Mouse (Mus musculus) stomach, embryonic 14.5 days (tissue): ENCODE measurements around the gene Gadl1. TPM values are rescaled to one million over a fixed set of nuclear protein-coding genes. Genes with fewer than 3 reads are reported as not detected.
A peak's percentile ranks its signal among the peaks of the same experiment; 100 is the strongest.

Experiments used
- ATAC-seq: fragments of 200-750 bp; cut with Nextera tagmentation; 2 replicates; pipeline ENCODE4 v1.8.0; 2017; ENCODE audit warnings: low read depth, moderate TSS enrichment; ENCODE audit not compliant: insufficient number of reproducible peaks, insufficient read depth, low FRiP score
- H3K27ac ChIP-seq: fragments of 300-500 bp; sonication (generic); 2 replicates; pipeline ENCODE4 v1.5.1; 2014; ENCODE audit warnings: mild to moderate bottlenecking, low read length, moderate library complexity, mixed read lengths
- H3K27me3 ChIP-seq: fragments of 300-500 bp; sonication (generic); 2 replicates; pipeline ENCODE4 v1.6.1; 2014; ENCODE audit warnings: low read length, control low read depth, mixed read lengths; ENCODE audit not compliant: control insufficient read depth, insufficient read depth
- H3K36me3 ChIP-seq: fragments of 300-500 bp; sonication (generic); 2 replicates; pipeline ENCODE4 v1.6.1; 2014; ENCODE audit warnings: mild to moderate bottlenecking, control low read depth, low read length, moderate library complexity, mixed read lengths; ENCODE audit not compliant: control insufficient read depth, insufficient read depth
- H3K4me1 ChIP-seq: fragments of 300-500 bp; sonication (generic); 2 replicates; pipeline ENCODE4 v1.6.1; 2014; ENCODE audit warnings: low read length, control low read depth, mixed read lengths; ENCODE audit not compliant: control insufficient read depth, insufficient read depth
- H3K4me2 ChIP-seq: fragments of 300-500 bp; sonication (generic); replicated peaks from 2 replicates; pipeline ENCODE4 v1.6.1; 2014; ENCODE audit warnings: low read depth, low read length, control low read depth
- H3K4me3 ChIP-seq: fragments of 300-500 bp; sonication (generic); 2 replicates; pipeline ENCODE4 v1.5.1; 2014; ENCODE audit warnings: low read depth, low read length, control low read depth
- H3K9ac ChIP-seq: fragments of 300-500 bp; sonication (generic); replicated peaks from 2 replicates; pipeline ENCODE4 v1.6.1; 2014; ENCODE audit warnings: low read depth, mild to moderate bottlenecking, control low read depth, low read length, moderate library complexity, mixed read lengths
- H3K9me3 ChIP-seq: fragments of 300-500 bp; sonication (generic); 2 replicates; pipeline ENCODE4 v1.6.1; 2016; ENCODE audit warnings: low read depth, low read length, control low read depth; ENCODE audit not compliant: control insufficient read depth
- WGBS: fragments of 180-500 bp; shearing (Covaris S2); extraction: QIAGEN DNeasy Blood & Tissue Kit; methylation state at CpG from one replicate; pipeline ENCODE4 v1.1.7; 2014; 5-methylcytosine and 5-hydroxymethylcytosine counted together
- polyA plus RNA-seq: library from polyadenylated mRNA; unstranded; fragments of >200 nt; fragmentation: Nextera tagmentation; extraction: Ambion mirVana; gene quantifications from 2 replicates; pipeline ENCODE4 v1.2.1, GENCODE M21; 2014

Gadl1 gene
- polyA plus RNA-seq, 1 experiment from 2014 or later, result 0.25 TPM

DNA sequence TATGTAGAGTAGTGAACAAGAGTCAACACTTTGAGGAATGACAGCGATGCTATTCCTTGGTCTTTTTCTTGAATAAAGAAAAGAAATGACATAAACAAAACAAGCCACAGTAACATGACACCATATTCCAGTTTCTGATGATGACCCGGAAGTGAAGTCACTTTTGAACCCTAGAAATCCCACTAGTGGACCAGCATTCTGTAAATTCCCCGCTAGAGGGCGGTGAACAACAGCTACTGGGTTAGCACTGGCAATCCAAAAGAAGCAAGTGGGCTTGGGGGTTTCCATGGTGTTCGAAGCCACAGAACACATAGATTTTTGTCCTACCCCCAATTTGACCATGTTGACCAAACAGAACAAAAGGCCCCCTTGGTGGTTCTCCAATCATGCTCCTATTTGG lies 178.6 kb downstream of the Gadl1 start:
- Histone ChIP-seq H3K4me1 (no peaks in the 10 kb centered on the region; the same call in 1 of the 2 replicates), H3K4me2 (no peak overlapping the region), H3K4me3 (no peak overlapping the region), H3K36me3 (peaks cover 18% of the 10 kb centered on the region), H3K9me3 (no peaks in the 10 kb centered on the region), H3K9ac (no peak overlapping the region), H3K27ac (no peak overlapping the region), H3K27me3 (no peaks in the 10 kb centered on the region)
- WGBS, result 29% methylated on average over 5 of the region's 5 CpGs
- no peak for ATAC-seq

DNA sequence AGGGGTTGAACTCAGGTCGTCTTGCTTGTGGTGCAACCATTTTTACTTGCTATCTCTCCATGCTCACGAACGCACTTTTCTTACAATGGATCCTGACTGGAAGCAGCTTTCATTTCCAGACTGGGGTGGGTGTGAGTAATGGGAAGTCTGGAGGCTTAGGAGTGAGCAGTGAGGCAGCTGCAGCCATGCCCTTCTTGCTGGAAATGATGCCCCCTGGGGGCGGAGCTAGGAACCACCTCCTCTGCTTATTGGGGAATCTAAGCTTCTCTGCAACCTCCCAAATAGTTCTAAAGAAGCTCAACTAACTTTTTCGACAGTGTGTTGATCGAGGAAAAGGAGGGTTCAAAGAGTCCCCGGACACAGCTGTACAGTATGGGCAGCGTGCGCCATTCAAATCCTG lies 179.7 kb downstream of the Gadl1 start:
- peaks cover 21% of the 10 kb centered on the region for H3K36me3 ChIP-seq

DNA sequence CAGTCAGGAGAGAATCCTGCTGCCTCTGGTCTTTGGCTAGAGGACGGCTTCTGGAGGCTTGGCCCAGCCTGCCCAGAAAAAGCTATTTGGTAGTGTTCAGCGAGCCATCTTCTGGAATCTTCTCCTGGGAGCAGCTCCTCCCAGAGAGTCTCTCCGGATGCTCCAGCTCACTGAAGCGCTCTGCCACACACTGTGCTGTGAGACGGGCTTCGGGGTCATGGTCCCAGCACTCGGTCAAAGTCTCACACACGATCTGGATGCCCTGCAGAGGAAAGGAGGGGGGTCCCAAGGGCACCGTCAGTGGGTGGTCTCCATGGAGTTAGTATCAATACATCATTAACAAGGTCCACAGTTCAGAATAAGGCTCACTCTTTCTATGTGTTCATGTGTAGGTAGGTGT lies 181.0 kb downstream of the Gadl1 start:
- Histone ChIP-seq H3K36me3 (peaks cover 21% of the 10 kb centered on the region), H3K4me3 (no peak overlapping the region), H3K4me1 (no peaks in the 10 kb centered on the region; the same call in 1 of the 2 replicates), H3K9ac (no peak overlapping the region), H3K9me3 (no peaks in the 10 kb centered on the region), H3K4me2 (no peak overlapping the region), H3K27ac (no peak overlapping the region), H3K27me3 (no peaks in the 10 kb centered on the region)
- 84% methylated on average over 9 of the region's 9 CpGs for WGBS
- no peak for ATAC-seq

More for the DNA sequence above, 179.7 kb downstream of the Gadl1 start:
- Histone ChIP-seq H3K4me3 (no peak overlapping the region), H3K27me3 (no peaks in the 10 kb centered on the region), H3K4me1 (no peaks in the 10 kb centered on the region; the same call in 1 of the 2 replicates), H3K9ac (no peak overlapping the region), H3K27ac (no peak overlapping the region), H3K4me2 (no peak overlapping the region), H3K9me3 (no peaks in the 10 kb centered on the region)
- ATAC-seq, result no peak
- 85% methylated on average over 9 of the region's 9 CpGs for WGBS

DNA sequence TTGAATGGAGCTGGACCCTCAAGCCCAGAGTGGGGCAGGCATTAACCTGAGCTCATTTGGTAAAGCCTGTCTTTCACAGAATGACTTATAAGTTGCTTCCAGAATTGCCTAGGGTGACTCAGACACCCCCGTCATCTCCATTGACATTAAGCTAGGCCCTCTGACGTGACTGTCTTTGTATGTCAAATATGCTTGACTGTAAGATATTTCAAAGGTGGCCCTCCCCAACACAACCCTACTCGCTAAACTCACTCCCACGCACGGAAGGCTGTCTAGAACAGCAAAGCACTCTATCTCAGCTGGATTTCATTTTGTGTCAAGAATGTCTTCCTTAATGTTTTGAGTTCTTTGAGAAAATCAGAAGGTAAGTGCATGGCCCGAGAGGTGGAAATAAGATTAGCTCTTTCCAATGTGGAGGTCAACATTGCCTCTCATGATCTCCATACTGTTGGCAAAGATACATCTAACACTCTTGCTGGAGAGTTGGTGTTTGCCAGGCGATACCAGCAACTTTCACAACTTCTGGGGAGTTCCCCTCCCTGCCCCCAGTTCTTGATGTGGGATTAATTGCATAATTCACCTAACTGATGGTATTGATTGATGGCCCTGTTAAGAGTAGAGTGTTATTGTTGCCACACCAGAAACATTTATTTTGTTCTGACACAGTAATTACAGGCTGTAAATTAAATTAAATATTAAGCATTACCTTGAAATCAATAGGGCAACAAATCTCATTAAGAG lies 182.0 kb downstream of the Gadl1 start:
- no peak for ATAC-seq
- Histone ChIP-seq H3K4me2 (no peak overlapping the region), H3K27ac (no peak overlapping the region), H3K36me3 (peaks cover 21% of the 10 kb centered on the region), H3K9me3 (no peaks in the 10 kb centered on the region), H3K27me3 (no peaks in the 10 kb centered on the region), H3K4me3 (no peak overlapping the region), H3K4me1 (no peaks in the 10 kb centered on the region; the same call in 1 of the 2 replicates), H3K9ac (no peak overlapping the region)
- WGBS, result 75% methylated on average over 7 of the region's 7 CpGs

DNA sequence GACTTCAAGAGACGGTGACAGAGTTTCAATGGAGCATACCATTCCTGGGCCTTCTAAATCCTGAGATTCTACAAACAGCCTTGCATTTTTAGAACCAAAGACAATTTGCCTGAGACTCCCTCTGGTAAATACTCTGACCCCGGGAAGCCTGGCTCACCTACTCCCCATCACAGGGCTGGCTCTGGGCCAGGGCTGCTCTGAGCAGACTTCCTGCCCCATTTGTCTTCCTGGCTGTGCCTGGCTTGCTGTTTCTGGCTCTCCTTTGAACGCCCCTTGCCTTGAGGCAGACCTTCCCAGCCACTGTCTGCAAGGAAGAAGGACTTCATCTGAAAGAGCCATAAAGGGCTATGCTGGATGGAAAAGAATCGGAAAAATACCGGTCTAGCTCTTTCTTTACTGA lies 182.7 kb downstream of the Gadl1 start:
- H3K4me3 ChIP-seq, result no peak overlapping the region
- peaks cover 21% of the 10 kb centered on the region for H3K36me3 ChIP-seq
- H3K9me3 ChIP-seq, result no peaks in the 10 kb centered on the region
- no peak overlapping the region for H3K4me2 ChIP-seq
- no peaks in the 10 kb centered on the region for H3K27me3 ChIP-seq
- ATAC-seq, result peak; percentile 56; the same call in 1 of the 2 replicates
- H3K27ac ChIP-seq, result no peak overlapping the region; the same call in 1 of the 2 replicates
- no peaks in the 10 kb centered on the region; the same call in 1 of the 2 replicates for H3K4me1 ChIP-seq
- 34% methylated on average over 5 of the region's 5 CpGs for WGBS
- H3K9ac ChIP-seq, result no peak overlapping the region

DNA sequence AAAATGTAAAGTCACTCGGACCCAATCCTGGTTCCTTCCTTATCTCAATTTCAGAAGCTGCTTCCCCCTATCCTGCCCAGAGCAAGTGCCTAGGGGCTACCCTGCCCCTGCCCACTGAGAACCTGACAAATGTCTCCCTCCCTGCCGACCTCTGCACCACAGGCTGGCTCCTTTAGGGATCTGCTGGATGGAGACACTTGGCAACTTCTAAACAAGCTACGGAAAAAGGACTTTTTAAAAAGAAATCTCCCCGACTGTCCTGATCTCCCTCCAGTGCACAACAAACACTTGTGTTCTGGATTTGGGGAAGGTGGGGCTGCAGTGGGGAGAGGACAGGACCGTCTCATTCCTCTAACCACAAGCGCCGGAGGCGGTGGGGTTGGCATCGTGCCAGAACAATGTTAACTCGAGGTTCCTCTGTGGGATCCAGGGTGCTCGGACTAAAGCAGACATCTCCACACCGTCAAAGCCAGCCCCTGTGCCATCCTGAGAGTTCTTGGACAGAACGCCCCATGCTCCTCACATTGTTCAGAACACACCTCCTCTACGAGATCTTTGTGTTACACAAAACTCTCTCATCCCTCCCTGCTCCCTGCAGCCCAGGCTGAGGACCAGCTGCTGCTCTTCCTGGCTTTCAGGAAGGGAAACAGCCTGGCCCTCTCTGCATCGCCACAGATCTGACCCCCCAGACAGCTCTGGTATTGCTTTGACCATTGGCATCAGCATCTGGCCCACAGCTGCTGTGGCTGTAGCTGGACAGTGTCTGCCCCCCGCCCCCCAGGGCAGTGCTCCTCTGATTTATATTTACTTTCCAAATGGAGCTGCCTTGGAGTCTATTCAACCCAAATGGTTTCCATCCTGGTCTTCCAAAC lies 189.7 kb downstream of the Gadl1 start:
- Histone ChIP-seq H3K27ac (peak overlapping the region; percentile 66; the same call in 1 of the 2 replicates), H3K36me3 (peaks cover 24% of the 10 kb centered on the region), H3K9me3 (no peaks in the 10 kb centered on the region), H3K9ac (0 out of 2 replicates have a peak overlapping the region, but pooled peaks have one; percentile 10), H3K4me2 (no peak overlapping the region), H3K4me1 (peaks cover 14% of the 10 kb centered on the region), H3K4me3 (no peak overlapping the region), H3K27me3 (no peaks in the 10 kb centered on the region)
- 35% methylated on average over 16 of the region's 16 CpGs for WGBS
- peak; percentile 72 for ATAC-seq

DNA sequence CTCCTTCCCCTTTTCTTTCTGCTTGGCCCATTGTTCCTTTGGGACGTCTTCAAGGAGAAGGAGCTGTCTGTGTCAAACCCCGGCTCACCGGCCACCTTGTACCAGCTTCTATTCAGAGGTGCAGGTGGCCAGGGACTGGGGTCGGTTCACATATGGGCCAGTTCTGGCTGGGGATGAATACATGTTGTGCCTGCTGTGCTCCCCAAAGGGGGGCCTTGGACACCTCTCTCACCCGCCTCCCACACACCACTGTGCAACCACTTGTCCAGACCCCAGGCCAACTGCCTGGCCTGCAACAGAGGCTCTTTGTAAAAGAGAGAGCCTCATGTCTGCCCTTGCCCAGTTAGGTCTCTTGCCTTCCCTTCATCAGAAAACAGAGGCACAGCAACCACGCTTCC lies 190.3 kb downstream of the Gadl1 start:
- Histone ChIP-seq H3K9ac (no peak overlapping the region), H3K9me3 (no peaks in the 10 kb centered on the region), H3K4me3 (no peak overlapping the region), H3K4me1 (peaks cover 14% of the 10 kb centered on the region), H3K36me3 (peaks cover 29% of the 10 kb centered on the region), H3K27me3 (no peaks in the 10 kb centered on the region), H3K4me2 (no peak overlapping the region), H3K27ac (peak overlapping the region; percentile 66; the same call in 1 of the 2 replicates)
- peak; percentile 21; the same call in 1 of the 2 replicates for ATAC-seq
- 62% methylated on average over 6 of the region's 6 CpGs for WGBS

DNA sequence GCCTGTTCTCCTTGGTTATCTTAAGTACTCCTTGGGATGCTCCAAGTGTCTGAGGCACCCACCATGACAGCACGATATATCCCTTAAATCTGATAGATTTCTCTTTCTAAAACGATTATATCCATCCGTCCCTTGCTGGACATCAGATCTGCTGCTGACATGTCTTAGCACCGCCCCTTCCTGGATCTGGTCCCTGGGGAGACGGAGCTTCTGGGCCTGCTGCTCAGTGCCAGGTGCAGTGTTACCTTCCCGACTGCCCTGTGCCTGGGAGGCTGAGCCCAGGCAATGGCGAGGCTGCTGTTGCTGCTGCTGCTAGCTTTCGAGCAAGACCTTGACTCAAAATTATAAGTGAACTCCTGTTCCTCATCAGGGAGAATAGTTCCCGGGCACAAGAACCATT lies 190.8 kb downstream of the Gadl1 start:
- H3K4me2 ChIP-seq, result no peak overlapping the region
- peaks cover 33% of the 10 kb centered on the region for H3K36me3 ChIP-seq
- H3K27ac ChIP-seq, result peak overlapping the region; percentile 66; the same call in 1 of the 2 replicates
- H3K4me3 ChIP-seq, result no peak overlapping the region
- 75% methylated on average over 9 of the region's 9 CpGs for WGBS
- H3K9me3 ChIP-seq, result no peaks in the 10 kb centered on the region
- no peak overlapping the region for H3K9ac ChIP-seq
- no peaks in the 10 kb centered on the region for H3K27me3 ChIP-seq
- ATAC-seq, result no peak
- peaks cover 14% of the 10 kb centered on the region for H3K4me1 ChIP-seq
